Mouse (Mus musculus) Patski (cell line): ENCODE measurements at regions not wholly inside any gene's neighbourhood (a gene's known extent, or its start where the extent isn't known, plus 50 kb on each side); places are given as distances from the start of the nearest gene placed in this dataset.

Source experiments
- ATAC-seq: fragments of 100-300 bp; one replicate; pipeline ENCODE4 v1.8.0; 2021
- CTCF ChIA-PET: fragments of 350-600 bp; sonication (Branson Sonifier 250); formaldehyde crosslinking; loops from one replicate; lab custom pipeline; 2022; ENCODE audit warnings: inconsistent platforms; lab: Charles Lee
- POLR2A ChIA-PET: fragments of 350-600 bp; sonication (Branson Sonifier 250); formaldehyde crosslinking; loops from one replicate; lab custom pipeline; 2022; ENCODE audit warnings: antibody characterized with exemption, inconsistent platforms; lab: Charles Lee
- DNase-seq: peaks from one replicate; pipeline ENCODE4 v3.0.0-alpha.2; 2011; ENCODE audit warnings: low read depth, low spot score
- H3K27me3 ChIP-seq: fragments of 371-371 bp; one replicate; pipeline ENCODE4 v1.5.1; 2021
- CTCF ChIP-seq: fragments of 100-300 bp; IDR thresholded peaks from one replicate; pipeline ENCODE4 v1.5.1; 2021
- in situ Hi-C: fragments of 300-500 bp; cut with MboI; formaldehyde crosslinking; loops from 3 replicates; pipeline ENCODE4 v1.11.1; 2018; ENCODE audit warnings: low pct_unique_long_range_greater_than_20kb, mixed read lengths

- ChIA-PET POLR2A (no interaction called here), CTCF (interaction anchor here (0.9 kb wide), 1 partner anchor 43 kb away, joined by 3 read pairs; no protein-coding TSS in a partner anchor)
- H3K27me3 ChIP-seq, result no peaks in the 10 kb centered on the region
- TF ChIP-seq CTCF, result no peak
- ATAC-seq, result no peak
- DNase-seq, result no peak
- in situ Hi-C loops, result no loop called here
Measured at GRCm38 (mm10) chr16:87037061-87037460, 316.9 kb upstream of the N6amt1 start.

- in situ Hi-C loops, result no loop called here
- H3K27me3 ChIP-seq, result no peaks in the 10 kb centered on the region
- DNase-seq (no peak), ATAC-seq (no peak)
- ChIA-PET POLR2A (interaction anchor here (0.6 kb wide), 1 partner anchor 392 kb away, joined by 6 read pairs; no protein-coding TSS in a partner anchor), CTCF (interaction anchor here (0.8 kb wide), 1 partner anchor 18 kb away, joined by 3 read pairs; no protein-coding TSS in a partner anchor)
- no peak for TF ChIP-seq CTCF
Measured at GRCm38 (mm10) chr16:87031836-87032235, 322.1 kb upstream of the N6amt1 start.

- H3K27me3 ChIP-seq, result no peaks in the 10 kb centered on the region
- TF ChIP-seq CTCF, result no peak
- no peak for DNase-seq
- CTCF ChIA-PET, result no interaction called here
- POLR2A ChIA-PET, result interaction anchor here (0.7 kb wide), 1 partner anchor 330 kb away, joined by 3 read pairs; no protein-coding TSS in a partner anchor
- ATAC-seq, result no peak
- in situ Hi-C loops, result no loop called here
Measured at GRCm38 (mm10) chr16:87028516-87029145, 325.4 kb upstream of the N6amt1 start.

- DNase-seq (no peak), ATAC-seq (no peak)
- in situ Hi-C loops, result no loop called here
- CTCF ChIA-PET, result no interaction called here
- TF ChIP-seq CTCF, result no peak
- H3K27me3 ChIP-seq, result no peaks in the 10 kb centered on the region
- POLR2A ChIA-PET, result no interaction called here
Measured at GRCm38 (mm10) chr16:87027621-87028020, 326.4 kb upstream of the N6amt1 start.

GRCm38 (mm10) chr16:87022041-87022440, 331.9 kb upstream of the N6amt1 start:
- ATAC-seq (no peak), DNase-seq (no peak)
- ChIA-PET POLR2A (no interaction called here), CTCF (no interaction called here)
- no peaks in the 10 kb centered on the region for H3K27me3 ChIP-seq
- in situ Hi-C loops, result no loop called here
- TF ChIP-seq CTCF, result no peak

- ChIA-PET CTCF (interaction anchor here (1.3 kb wide), 1 partner anchor 8 kb away, joined by 4 read pairs; no protein-coding TSS in a partner anchor), POLR2A (no interaction called here)
- H3K27me3 ChIP-seq, result no peaks in the 10 kb centered on the region
- in situ Hi-C loops, result no loop called here
- no peak for DNase-seq
- no peak for ATAC-seq
- TF ChIP-seq CTCF, result no peak
Measured at GRCm38 (mm10) chr16:87017107-87017670, 336.8 kb upstream of the N6amt1 start.

GRCm38 (mm10) chr16:87001579-87001978, 352.4 kb upstream of the N6amt1 start:
- no peak for DNase-seq
- no peaks in the 10 kb centered on the region for H3K27me3 ChIP-seq
- TF ChIP-seq CTCF, result no peak
- CTCF ChIA-PET, result no interaction called here
- no peak for ATAC-seq
- in situ Hi-C loops, result no loop called here
- POLR2A ChIA-PET, result no interaction called here

- DNase-seq (no peak), ATAC-seq (no peak)
- ChIA-PET CTCF (no interaction called here), POLR2A (no interaction called here)
- TF ChIP-seq CTCF, result no peak
- in situ Hi-C loops, result no loop called here
- H3K27me3 ChIP-seq, result no peaks in the 10 kb centered on the region
Measured at GRCm38 (mm10) chr16:87001135-87001534, 352.9 kb upstream of the N6amt1 start.

- CTCF ChIA-PET, result no interaction called here
- ATAC-seq (no peak), DNase-seq (no peak)
- H3K27me3 ChIP-seq, result no peaks in the 10 kb centered on the region
- no peak for TF ChIP-seq CTCF
- in situ Hi-C loops, result no loop called here
- POLR2A ChIA-PET, result no interaction called here
Measured at GRCm38 (mm10) chr16:86971691-86972090, 382.3 kb upstream of the N6amt1 start.

- ATAC-seq (no peak), DNase-seq (no peak)
- H3K27me3 ChIP-seq, result no peaks in the 10 kb centered on the region
- ChIA-PET CTCF (interaction anchor here (1.4 to 3.1 kb wide), 2 partner anchors 11 to 17 kb away, joined by 4 to 11 read pairs; no protein-coding TSS in a partner anchor), POLR2A (interaction anchor here (0.9 to 1.0 kb wide), 2 partner anchors 9 to 18 kb away, joined by 3 read pairs; no protein-coding TSS in a partner anchor)
- no peak for TF ChIP-seq CTCF
- in situ Hi-C loops, result no loop called here
Measured at GRCm38 (mm10) chr16:86949681-86950080, 404.3 kb upstream of the N6amt1 start.

- ChIA-PET POLR2A (interaction anchor here (0.5 kb wide), 1 partner anchor 1773 kb away, joined by 9 read pairs; no protein-coding TSS in a partner anchor), CTCF (interaction anchor here (3.0 kb wide), 1 partner anchor 15 kb away, joined by 8 read pairs; no protein-coding TSS in a partner anchor)
- no peak for TF ChIP-seq CTCF
- DNase-seq (no peak), ATAC-seq (no peak)
- no peaks in the 10 kb centered on the region for H3K27me3 ChIP-seq
- in situ Hi-C loops, result no loop called here
Measured at GRCm38 (mm10) chr16:86945531-86946144, 408.3 kb upstream of the N6amt1 start.
